Mouse (Mus musculus): Measurements from ENCODE around the gene 1700010B08Rik. TPM values are rescaled to one million over a fixed set of nuclear protein-coding genes. Genes with fewer than 3 reads are reported as not detected.

The 1700010B08Rik gene
- total RNA-seq, 2 experiments from 2014 or later: not detected

DNA sequence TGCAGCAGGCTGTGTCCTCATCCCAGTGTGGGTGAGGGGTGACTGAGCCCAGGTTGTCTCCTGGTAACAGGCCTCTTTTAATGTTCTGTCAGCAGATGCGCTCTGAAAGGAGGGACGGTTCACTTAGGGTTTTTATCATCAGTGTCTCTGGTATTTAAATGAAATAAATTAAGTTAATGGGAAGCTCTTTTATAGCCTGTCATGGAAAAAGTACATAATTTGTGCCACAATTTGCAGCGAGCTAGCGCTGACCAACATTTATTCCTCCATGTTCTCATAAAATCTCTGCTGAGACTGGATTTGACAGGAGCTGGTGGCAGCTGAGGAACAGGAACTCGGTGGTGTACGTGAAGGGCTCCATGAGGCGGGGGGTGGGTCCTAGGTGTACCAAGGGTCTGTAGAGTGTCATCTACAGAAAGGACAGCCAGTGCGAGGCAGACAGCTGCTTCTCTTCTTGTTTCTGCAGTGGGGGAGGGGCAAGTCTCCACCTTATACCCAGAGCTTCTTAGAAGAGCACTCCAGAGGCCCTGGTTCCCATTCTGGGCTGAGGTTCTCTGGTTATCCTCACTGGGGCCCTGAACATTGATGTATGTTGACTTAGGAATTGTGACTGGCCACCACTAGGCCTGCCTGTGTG lies 48.9 kb downstream of the 1700010B08Rik start:
- DNase-seq: no peak
- intact Hi-C loops (cut with DNase I): no loop called here

DNA sequence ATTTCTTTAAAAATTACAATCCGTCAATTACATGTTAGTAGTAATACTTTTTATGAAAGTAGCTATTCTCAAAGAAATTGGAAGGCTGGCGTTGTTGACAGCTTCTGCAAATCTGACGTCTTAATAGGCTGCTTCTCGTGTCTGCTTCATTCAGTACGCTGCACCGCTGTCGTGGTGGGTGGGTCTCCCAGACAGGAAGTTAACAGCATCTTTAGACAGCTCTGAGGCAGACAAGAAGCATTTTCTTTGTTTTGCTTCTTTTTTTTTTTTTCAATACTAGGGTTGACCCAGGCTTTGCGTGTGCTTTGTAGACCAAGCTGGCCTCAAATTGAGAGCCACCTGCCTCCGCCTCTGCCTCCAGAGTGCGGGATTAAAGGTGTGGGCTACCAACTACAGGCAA lies 50.0 kb downstream of the 1700010B08Rik start:
- no peak for DNase-seq
- intact Hi-C loops (cut with DNase I): no loop called here

DNA sequence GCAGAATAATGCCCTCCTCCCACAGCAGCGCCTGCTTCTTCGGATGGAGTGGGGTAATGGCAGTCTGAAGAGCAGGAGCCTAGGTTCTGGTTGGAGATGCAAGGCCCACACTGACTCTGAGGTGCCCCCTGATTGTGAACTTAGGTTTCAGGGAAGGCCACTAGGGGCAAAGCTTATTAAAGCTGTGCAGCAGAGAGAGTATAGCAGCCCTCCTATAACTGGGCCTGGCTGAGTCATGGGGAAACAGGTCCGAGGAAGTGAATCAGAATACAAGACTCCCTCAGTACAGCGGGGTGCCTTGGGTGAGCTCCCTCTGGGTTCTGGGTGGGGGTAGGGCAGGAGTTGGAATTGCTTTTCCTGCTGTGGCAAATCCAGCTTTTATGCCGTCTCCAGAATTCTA lies 51.4 kb downstream of the 1700010B08Rik start:
- no peak for DNase-seq
- intact Hi-C loops (cut with DNase I): no loop called here

Small RNA genes within 50 kb of the gene (microRNA-seq; reads per million reads assigned to microRNA genes)
- gene Mir6340: not detected

Other genes starting within 250 kb of the 1700010B08Rik start
- gene 1700021F07Rik, start 196.8 kb upstream of the 1700010B08Rik start, total RNA-seq (2021): not detected
- gene Ankrd60, start 141.1 kb upstream of the 1700010B08Rik start, total RNA-seq (2021): not detected
- 10 to 100 TPM; 25.5 to 27.8 TPM for gene Rab22a, start 59.7 kb upstream of the 1700010B08Rik start, total RNA-seq (2021)
- 10 to 100 TPM; 84.7 to 94.7 TPM for gene Vapb, start 18.1 kb downstream of the 1700010B08Rik start, total RNA-seq (2021)

All from left cerebral cortex, postnatal 4 days (tissue).